Mouse (Mus musculus) brown adipose tissue, adult 24 weeks (tissue): ENCODE data around the gene Nppc. TPM values are rescaled to one million over a fixed set of nuclear protein-coding genes. Genes with fewer than 3 reads are reported as not detected.

ENCODE experiments used
- H3K27ac ChIP-seq: fragments of 200-500 bp; replicated peaks from 2 replicates; pipeline ENCODE4 v1.5.1; 2012; ENCODE audit warnings: low read depth, mild to moderate bottlenecking, low read length
- H3K4me1 ChIP-seq: fragments of 200-500 bp; 2 replicates; pipeline ENCODE4 v1.6.1; 2012; ENCODE audit warnings: low read length, mixed read lengths; ENCODE audit not compliant: control insufficient read depth, insufficient read depth, insufficient read length
- H3K4me3 ChIP-seq: fragments of 200-500 bp; 2 replicates; pipeline ENCODE4 v1.5.1; 2012; ENCODE audit warnings: low read depth, mild to moderate bottlenecking, low read length, moderate library complexity; ENCODE audit not compliant: insufficient read depth
- polyA plus RNA-seq: library from polyadenylated mRNA; stranded (reverse); fragments of >200 nt; gene quantifications from 2 replicates; pipeline ENCODE4 v1.2.4, GENCODE M21; 2012; ENCODE audit not compliant: missing spikeins, insufficient read depth, insufficient read length

Gene Nppc
- polyA plus RNA-seq, 1 experiment = not detected

GRCm38 (mm10) chr1:86678667-86679066 lies 8.3 kb upstream of the Nppc start:
- no peak overlapping the region for H3K4me3 ChIP-seq
- H3K27ac ChIP-seq = no peak overlapping the region
- no peaks in the 10 kb centered on the region for H3K4me1 ChIP-seq

- H3K4me1 ChIP-seq = no peaks in the 10 kb centered on the region
- no peak overlapping the region for H3K27ac ChIP-seq
- H3K4me3 ChIP-seq = no peak overlapping the region
These were observed 7.3 kb upstream of the Nppc start for GRCm38 (mm10) chr1:86677624-86678023.

- Histone ChIP-seq H3K4me1 (no peaks in the 10 kb centered on the region; the same call in 1 of the 2 replicates), H3K27ac (no peak overlapping the region), H3K4me3 (no peak overlapping the region)
These were observed 4.8 kb upstream of the Nppc start for GRCm38 (mm10) chr1:86675126-86675525.

GRCm38 (mm10) chr1:86674385-86674784 lies 4.0 kb upstream of the Nppc start:
- Histone ChIP-seq H3K4me1 (no peaks in the 10 kb centered on the region; the same call in 1 of the 2 replicates), H3K27ac (no peak overlapping the region), H3K4me3 (no peak overlapping the region)

- Histone ChIP-seq H3K4me3 (peak overlapping the region; percentile 46), H3K4me1 (no peaks in the 10 kb centered on the region; the same call in 1 of the 2 replicates), H3K27ac (no peak overlapping the region)
These were observed 658 bp downstream of the Nppc start for GRCm38 (mm10) chr1:86669552-86670273.

- H3K4me1 ChIP-seq = no peaks in the 10 kb centered on the region; the same call in 1 of the 2 replicates
- no peak overlapping the region for H3K27ac ChIP-seq
- H3K4me3 ChIP-seq = no peak overlapping the region
These were observed 5.3 kb downstream of the Nppc start for GRCm38 (mm10) chr1:86665091-86665490.

- Histone ChIP-seq H3K4me3 (no peak overlapping the region), H3K27ac (no peak overlapping the region), H3K4me1 (no peaks in the 10 kb centered on the region)
These were observed 13.3 kb downstream of the Nppc start for GRCm38 (mm10) chr1:86657071-86657470.

- Histone ChIP-seq H3K27ac (no peak overlapping the region), H3K4me1 (no peaks in the 10 kb centered on the region), H3K4me3 (no peak overlapping the region)
These were observed 17.7 kb downstream of the Nppc start for GRCm38 (mm10) chr1:86652675-86653074.

GRCm38 (mm10) chr1:86650272-86650671 lies 20.1 kb downstream of the Nppc start:
- H3K4me1 ChIP-seq = no peaks in the 10 kb centered on the region
- no peak overlapping the region for H3K27ac ChIP-seq
- no peak overlapping the region for H3K4me3 ChIP-seq

- Histone ChIP-seq H3K4me1 (no peaks in the 10 kb centered on the region), H3K4me3 (no peak overlapping the region), H3K27ac (no peak overlapping the region)
These were observed 22.9 kb downstream of the Nppc start for GRCm38 (mm10) chr1:86647517-86647916.

GRCm38 (mm10) chr1:86643101-86643809 lies 27.1 kb downstream of the Nppc start:
- H3K27ac ChIP-seq = no peak overlapping the region
- no peak overlapping the region for H3K4me3 ChIP-seq
- no peaks in the 10 kb centered on the region for H3K4me1 ChIP-seq

GRCm38 (mm10) chr1:86634751-86635359 lies 35.5 kb downstream of the Nppc start:
- Histone ChIP-seq H3K4me1 (no peaks in the 10 kb centered on the region), H3K4me3 (no peak overlapping the region), H3K27ac (no peak overlapping the region)

- no peak overlapping the region for H3K4me3 ChIP-seq
These were observed 36.3 kb downstream of the Nppc start for GRCm38 (mm10) chr1:86633840-86634750.

GRCm38 (mm10) chr1:86633434-86633833 lies 36.9 kb downstream of the Nppc start:
- Histone ChIP-seq H3K4me3 (no peak overlapping the region), H3K27ac (no peak overlapping the region), H3K4me1 (no peaks in the 10 kb centered on the region)

More at GRCm38 (mm10) chr1:86633840-86634750, 36.3 kb downstream of the Nppc start:
- no peaks in the 10 kb centered on the region for H3K4me1 ChIP-seq
- no peak overlapping the region for H3K27ac ChIP-seq
